Mouse (Mus musculus): Measurements from ENCODE around the gene G6pc3. TPM values are rescaled to one million over a fixed set of nuclear protein-coding genes. Genes with fewer than 3 reads are reported as not detected.
A peak's percentile ranks its signal among the peaks of the same experiment; 100 is the strongest.

G6pc3 gene
- polyA plus RNA-seq (2014; fragmentation: Nextera tagmentation; extraction: Ambion mirVana): 27.9 and 29.3 TPM in 2 replicates

DNA sequence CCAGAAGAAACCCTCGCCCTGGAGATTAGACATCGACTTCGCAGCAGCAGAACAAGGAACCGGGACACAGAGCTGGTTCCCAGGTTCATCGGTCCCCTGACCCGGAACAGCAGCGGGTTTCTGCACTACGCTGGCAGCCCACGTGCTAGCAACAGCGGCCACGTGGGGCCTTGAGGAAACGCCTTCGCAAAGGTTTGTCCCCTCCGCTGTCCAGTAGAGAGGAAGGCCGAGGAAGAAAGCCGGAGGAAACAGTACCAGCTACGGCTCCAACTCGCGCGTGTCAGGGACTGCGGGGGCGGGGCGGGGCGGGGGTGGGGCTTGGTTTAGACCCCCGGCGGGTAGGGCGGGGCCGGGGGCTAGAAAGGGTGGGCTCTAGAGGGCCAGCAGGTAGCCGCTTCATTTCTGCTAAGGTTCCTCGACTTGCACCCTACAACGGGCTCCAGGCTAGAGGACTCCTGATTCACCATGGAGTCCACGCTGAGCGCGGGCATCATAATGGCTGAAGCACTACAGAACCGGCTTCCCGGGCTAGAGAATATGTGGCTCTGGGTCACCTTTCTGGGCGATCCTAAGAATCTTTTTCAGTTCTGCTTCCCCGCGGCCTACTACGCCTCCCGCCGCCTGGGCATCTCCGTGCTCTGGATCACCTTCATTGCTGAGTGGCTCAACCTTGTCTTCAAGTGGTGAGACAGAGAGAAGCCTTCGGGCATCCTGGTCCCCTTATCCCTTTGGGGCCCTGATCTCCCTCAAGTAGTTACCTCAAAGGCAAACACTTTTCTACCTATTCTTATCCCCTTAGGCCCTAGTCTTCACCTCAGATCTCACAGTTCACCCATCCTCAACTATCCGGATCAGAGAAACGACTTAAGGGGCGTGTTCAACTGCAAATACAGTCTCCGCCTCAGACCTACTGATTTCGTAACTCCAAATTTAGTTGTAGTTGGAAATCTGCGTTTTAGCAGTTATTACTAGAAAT lies at the start of gene G6pc3:
G6pc3 (plus strand) TSS at position 160 of the 976 bp plus-strand sequence.
- peak within 1 kb of the TSS; percentile 65 for H3K27ac ChIP-seq (replicated peaks; ENCODE audit: low read depth, low read length)
- H3K4me2 ChIP-seq (ENCODE audit: low read depth, low read length): peak within 1 kb of the TSS; percentile 85

DNA sequence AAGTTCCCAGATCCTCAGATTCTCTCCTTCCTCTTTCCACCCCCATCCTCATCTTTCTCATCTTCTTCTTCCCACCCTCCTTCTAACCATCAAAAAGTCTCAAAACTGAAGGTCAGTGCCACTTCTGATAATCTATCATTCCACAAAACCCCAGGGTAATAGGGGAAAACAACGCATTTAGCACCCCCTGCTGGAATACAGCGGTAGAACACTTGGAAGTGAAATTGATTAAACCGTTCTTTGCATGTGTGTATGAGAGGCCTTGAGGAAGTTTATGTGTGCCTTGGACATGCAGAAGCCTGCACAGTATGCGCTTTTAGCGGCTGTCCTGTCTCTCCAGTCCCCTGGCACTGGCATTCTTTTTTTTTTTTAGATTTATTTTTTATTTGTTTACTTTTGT lies 48.9 kb upstream of the G6pc3 start:
- H3K36me3 ChIP-seq (ENCODE audit: control insufficient read depth, insufficient read depth, low read length): no peaks in the 10 kb centered on the region
- no peak overlapping the region for H3K9ac ChIP-seq (ENCODE audit: low read depth, low read length)
- no peak overlapping the region for H3K4me3 ChIP-seq (ENCODE audit: low read depth, low read length)
- H3K9me3 ChIP-seq (ENCODE audit: control insufficient read depth, low read length): no peaks in the 10 kb centered on the region
- H3K4me1 ChIP-seq (ENCODE audit: control insufficient read depth, insufficient read depth, low read length): no peaks in the 10 kb centered on the region
- ATAC-seq (ENCODE audit: low read depth): no peak
- DNase-seq (ENCODE audit: low spot score): peak; percentile 31
- no peak overlapping the region for H3K4me2 ChIP-seq (ENCODE audit: low read depth, low read length)
- WGBS: 5% methylated on average over 5 of the region's 5 CpGs
- H3K27me3 ChIP-seq (replicated peaks; ENCODE audit: control insufficient read depth, insufficient read depth, low read length): peaks cover 19% of the 10 kb centered on the region
- no peak overlapping the region for H3K27ac ChIP-seq (replicated peaks; ENCODE audit: low read depth, low read length)

More for the DNA sequence above, at the start of gene G6pc3:
- H3K4me3 ChIP-seq (ENCODE audit: low read depth, low read length): peak within 1 kb of the TSS; percentile 61
- WGBS: 2% methylated on average over 46 of the region's 50 CpGs
- ATAC-seq (ENCODE audit: low read depth): peak; percentile 87
- H3K9ac ChIP-seq (ENCODE audit: low read depth, low read length): peak within 1 kb of the TSS; percentile 70
- peak; percentile 96 for DNase-seq (ENCODE audit: low spot score)
- no peaks in the 10 kb centered on the region for H3K27me3 ChIP-seq (replicated peaks; ENCODE audit: control insufficient read depth, insufficient read depth, low read length)
- H3K4me1 ChIP-seq (ENCODE audit: control insufficient read depth, insufficient read depth, low read length): peaks cover 13% of the 10 kb centered on the region
- H3K36me3 ChIP-seq (ENCODE audit: control insufficient read depth, insufficient read depth, low read length): peaks cover 15% of the 10 kb centered on the region
- H3K9me3 ChIP-seq (ENCODE audit: control insufficient read depth, low read length): no peaks in the 10 kb centered on the region

DNA sequence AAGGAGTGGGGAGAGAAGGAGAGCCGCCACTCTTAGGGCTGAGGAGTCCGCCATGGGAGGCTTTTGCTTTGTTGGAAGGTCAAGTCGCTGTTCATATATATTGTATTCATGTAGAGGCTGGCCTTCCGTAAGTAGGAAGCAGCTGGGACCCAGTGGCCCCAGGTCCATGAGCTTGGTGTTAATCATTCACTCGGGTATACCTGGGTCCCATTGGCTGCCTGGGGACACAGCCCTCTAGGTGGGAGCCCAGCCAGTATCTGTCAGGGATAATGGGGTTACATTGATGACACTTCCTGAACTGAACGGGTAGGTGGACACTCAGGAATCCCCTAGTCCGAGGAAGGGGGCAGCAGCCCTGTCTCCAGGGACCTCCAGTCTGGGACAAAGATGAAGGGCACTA lies 47.1 kb upstream of the G6pc3 start:
- no peak for ATAC-seq (ENCODE audit: low read depth)
- no peaks in the 10 kb centered on the region for H3K4me1 ChIP-seq (ENCODE audit: control insufficient read depth, insufficient read depth, low read length)
- H3K36me3 ChIP-seq (ENCODE audit: control insufficient read depth, insufficient read depth, low read length): no peaks in the 10 kb centered on the region
- H3K27ac ChIP-seq (replicated peaks; ENCODE audit: low read depth, low read length): no peak overlapping the region
- 66% methylated on average over 7 of the region's 7 CpGs for WGBS
- no peak for DNase-seq (ENCODE audit: low spot score)
- no peak overlapping the region for H3K4me2 ChIP-seq (ENCODE audit: low read depth, low read length)
- H3K4me3 ChIP-seq (ENCODE audit: low read depth, low read length): no peak overlapping the region
- H3K9me3 ChIP-seq (ENCODE audit: control insufficient read depth, low read length): no peaks in the 10 kb centered on the region
- no peak overlapping the region for H3K9ac ChIP-seq (ENCODE audit: low read depth, low read length)
- H3K27me3 ChIP-seq (replicated peaks; ENCODE audit: control insufficient read depth, insufficient read depth, low read length): peaks cover 38% of the 10 kb centered on the region

DNA sequence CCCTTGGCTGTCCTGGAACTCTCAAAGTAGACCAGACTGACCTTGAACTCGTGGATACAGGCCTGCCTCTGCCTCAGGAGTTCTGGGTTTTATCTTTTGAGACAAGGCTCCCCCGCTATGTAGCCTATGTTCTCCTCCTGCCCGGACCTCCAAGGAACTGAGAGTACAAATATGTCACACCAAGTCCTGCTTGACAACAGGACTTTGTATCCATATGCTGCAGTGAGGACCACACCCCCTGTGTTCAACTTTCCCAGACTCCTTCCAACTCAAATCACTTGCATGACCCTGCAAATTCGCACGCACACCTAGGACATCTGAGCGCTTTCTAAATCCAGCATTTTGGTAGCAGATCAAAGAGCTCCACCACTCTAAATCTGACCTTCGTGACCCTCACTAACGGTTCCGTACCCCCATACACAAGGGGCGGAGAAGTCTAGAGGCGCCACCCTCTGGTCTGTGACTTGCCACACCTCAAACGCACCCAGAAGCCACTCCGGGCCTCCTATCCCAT lies 44.4 kb upstream of the G6pc3 start:
- no peak overlapping the region; the same call in 1 of the 2 replicates for H3K9ac ChIP-seq (ENCODE audit: low read depth, low read length)
- H3K36me3 ChIP-seq (ENCODE audit: control insufficient read depth, insufficient read depth, low read length): no peaks in the 10 kb centered on the region
- H3K27ac ChIP-seq (replicated peaks; ENCODE audit: low read depth, low read length): no peak overlapping the region
- H3K27me3 ChIP-seq (replicated peaks; ENCODE audit: control insufficient read depth, insufficient read depth, low read length): peaks cover 55% of the 10 kb centered on the region
- H3K4me2 ChIP-seq (ENCODE audit: low read depth, low read length): peak overlapping the region; percentile 45
- DNase-seq (ENCODE audit: low spot score) (no peak), ATAC-seq (ENCODE audit: low read depth) (no peak)
- peak overlapping the region; percentile 33 for H3K4me3 ChIP-seq (ENCODE audit: low read depth, low read length)
- H3K4me1 ChIP-seq (ENCODE audit: control insufficient read depth, insufficient read depth, low read length): no peaks in the 10 kb centered on the region
- 27% methylated on average over 13 of the region's 13 CpGs for WGBS
- no peaks in the 10 kb centered on the region for H3K9me3 ChIP-seq (ENCODE audit: control insufficient read depth, low read length)

DNA sequence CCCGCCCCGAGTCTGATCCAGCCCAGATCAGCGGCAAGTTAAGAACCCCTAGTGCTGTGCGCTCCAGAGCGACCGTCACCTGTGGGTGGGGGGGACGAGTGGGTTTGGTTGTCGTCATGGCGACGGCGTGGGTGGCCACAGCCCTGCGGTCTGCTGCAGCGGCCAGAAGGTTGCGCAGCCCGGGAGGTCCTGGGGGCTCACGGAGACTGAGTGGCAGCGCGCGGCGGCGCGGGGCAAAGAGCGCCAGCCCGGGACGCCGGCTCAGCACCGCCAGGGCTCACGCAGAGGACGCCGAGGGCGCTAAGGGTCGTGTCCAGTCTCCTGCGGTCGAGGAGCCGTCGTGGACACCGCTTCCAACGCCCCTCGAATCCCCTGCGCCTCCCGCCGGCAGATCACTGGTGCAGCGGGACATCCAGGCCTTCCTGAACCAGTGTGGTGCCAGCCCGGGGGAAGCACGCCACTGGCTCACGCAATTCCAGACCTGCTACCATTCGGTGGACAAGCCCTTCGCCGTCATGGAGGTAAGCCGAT lies 43.9 kb upstream of the G6pc3 start, which contains the start of gene Nags:
Nags (plus strand) TSS at position 43 of the 531 bp plus-strand sequence.
- Histone ChIP-seq H3K4me3 (ENCODE audit: low read depth, low read length) (peak within 1 kb of the TSS; percentile 33), H3K4me1 (ENCODE audit: control insufficient read depth, insufficient read depth, low read length) (no peaks in the 10 kb centered on the region), H3K4me2 (ENCODE audit: low read depth, low read length) (peak within 1 kb of the TSS; percentile 45), H3K9me3 (ENCODE audit: control insufficient read depth, low read length) (no peaks in the 10 kb centered on the region), H3K36me3 (ENCODE audit: control insufficient read depth, insufficient read depth, low read length) (no peaks in the 10 kb centered on the region), H3K9ac (ENCODE audit: low read depth, low read length) (no peak within 1 kb of the TSS; the same call in 1 of the 2 replicates), H3K27ac (replicated peaks; ENCODE audit: low read depth, low read length) (no peak within 1 kb of the TSS), H3K27me3 (replicated peaks; ENCODE audit: control insufficient read depth, insufficient read depth, low read length) (peaks cover 55% of the 10 kb centered on the region)
- no peak for DNase-seq (ENCODE audit: low spot score)
- WGBS: 3% methylated on average over 14 of the region's 50 CpGs
- 0 out of 2 replicates have a peak, but pooled peaks have one; percentile 20 for ATAC-seq (ENCODE audit: low read depth)

DNA sequence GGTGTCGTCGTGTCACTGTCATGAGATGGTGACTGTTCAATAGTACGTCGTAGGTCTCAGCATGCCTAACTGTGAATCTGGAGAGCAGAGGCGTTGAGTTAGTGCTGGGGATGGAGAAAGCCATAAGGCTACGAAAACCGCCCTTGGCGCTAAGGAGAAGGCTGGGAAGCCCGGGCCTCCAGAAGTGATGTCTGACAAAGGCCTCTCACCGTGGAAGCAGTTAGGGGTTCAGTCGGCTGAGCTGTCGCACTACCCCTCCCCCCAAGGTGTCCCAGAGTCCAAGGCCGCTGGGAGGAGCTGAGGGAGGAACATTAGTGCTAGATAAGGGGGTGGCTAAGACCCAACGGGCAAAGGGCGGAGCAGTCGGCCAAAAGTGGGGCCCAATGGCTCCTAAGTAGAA lies 43.4 kb upstream of the G6pc3 start:
- H3K9me3 ChIP-seq (ENCODE audit: control insufficient read depth, low read length): no peaks in the 10 kb centered on the region
- no peaks in the 10 kb centered on the region for H3K36me3 ChIP-seq (ENCODE audit: control insufficient read depth, insufficient read depth, low read length)
- peak overlapping the region; percentile 33 for H3K4me3 ChIP-seq (ENCODE audit: low read depth, low read length)
- no peak overlapping the region for H3K9ac ChIP-seq (ENCODE audit: low read depth, low read length)
- no peak for ATAC-seq (ENCODE audit: low read depth)
- H3K27ac ChIP-seq (replicated peaks; ENCODE audit: low read depth, low read length): no peak overlapping the region
- H3K4me1 ChIP-seq (ENCODE audit: control insufficient read depth, insufficient read depth, low read length): no peaks in the 10 kb centered on the region
- WGBS: 4% methylated on average over 16 of the region's 16 CpGs
- peaks cover 55% of the 10 kb centered on the region for H3K27me3 ChIP-seq (replicated peaks; ENCODE audit: control insufficient read depth, insufficient read depth, low read length)
- peak overlapping the region; percentile 45 for H3K4me2 ChIP-seq (ENCODE audit: low read depth, low read length)
- no peak for DNase-seq (ENCODE audit: low spot score)

DNA sequence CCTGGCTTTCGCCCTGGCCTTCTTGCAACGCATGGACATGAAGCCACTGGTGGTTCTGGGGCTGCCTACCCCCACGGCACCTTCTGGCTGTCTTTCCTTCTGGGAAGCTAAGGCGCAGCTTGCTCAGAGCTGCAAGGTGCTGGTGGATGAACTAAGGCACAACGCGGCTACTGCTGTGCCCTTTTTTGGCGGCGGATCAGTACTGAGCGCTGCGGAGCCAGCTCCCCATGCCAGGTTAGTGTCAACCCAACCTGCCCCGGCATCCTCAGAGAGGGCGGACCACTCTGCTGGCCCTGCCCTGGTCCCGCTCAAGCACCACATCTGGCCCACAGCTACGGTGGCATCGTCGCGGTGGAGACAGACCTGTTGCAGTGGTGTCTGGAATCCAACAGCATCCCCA lies 42.9 kb upstream of the G6pc3 start:
- Histone ChIP-seq H3K9me3 (ENCODE audit: control insufficient read depth, low read length) (no peaks in the 10 kb centered on the region), H3K36me3 (ENCODE audit: control insufficient read depth, insufficient read depth, low read length) (no peaks in the 10 kb centered on the region), H3K27ac (replicated peaks; ENCODE audit: low read depth, low read length) (no peak overlapping the region), H3K4me2 (ENCODE audit: low read depth, low read length) (no peak overlapping the region), H3K4me1 (ENCODE audit: control insufficient read depth, insufficient read depth, low read length) (no peaks in the 10 kb centered on the region), H3K9ac (ENCODE audit: low read depth, low read length) (no peak overlapping the region), H3K27me3 (replicated peaks; ENCODE audit: control insufficient read depth, insufficient read depth, low read length) (peaks cover 55% of the 10 kb centered on the region), H3K4me3 (ENCODE audit: low read depth, low read length) (peak overlapping the region; percentile 1; the same call in 1 of the 2 replicates)
- DNase-seq (ENCODE audit: low spot score): no peak
- whole genome bisulfite sequencing: 18% methylated on average over 14 of the region's 17 CpGs
- ATAC-seq (ENCODE audit: low read depth): no peak; the same call in 1 of the 2 replicates

DNA sequence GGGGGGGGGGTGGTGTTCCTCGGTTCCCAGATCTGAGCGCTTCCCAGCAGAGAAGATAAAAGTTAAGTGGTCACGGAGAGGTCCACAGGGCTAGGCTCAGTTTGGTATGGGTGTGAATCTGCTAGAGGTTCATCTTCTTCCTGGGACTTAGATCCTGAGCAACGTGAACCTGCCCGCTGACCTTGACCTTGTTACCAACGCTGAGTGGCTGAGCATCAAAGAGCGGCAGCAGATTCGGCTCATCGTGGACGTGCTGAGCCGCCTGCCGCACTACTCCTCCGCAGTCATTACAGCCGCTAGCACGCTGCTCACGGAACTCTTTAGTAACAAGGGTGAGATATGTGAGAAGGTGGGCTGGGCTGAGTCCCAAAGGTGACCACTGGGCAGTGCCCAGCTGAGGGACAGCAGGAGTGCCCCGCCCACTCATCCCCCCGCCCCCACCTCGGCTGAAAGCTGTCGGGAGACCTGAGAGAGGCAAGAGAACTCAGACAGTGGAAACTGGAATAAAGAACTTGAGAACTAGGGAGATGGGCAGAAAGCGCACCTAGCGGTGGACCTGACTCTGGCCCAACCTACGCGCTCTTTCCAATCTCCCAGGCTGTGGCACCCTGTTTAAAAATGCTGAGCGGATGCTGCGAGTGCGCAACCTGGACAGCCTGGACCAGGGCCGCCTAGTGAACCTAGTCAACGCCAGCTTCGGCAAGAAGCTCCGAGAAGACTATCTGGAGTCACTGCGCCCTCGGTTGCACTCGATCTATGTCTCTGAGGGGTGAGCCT lies 42.0 kb upstream of the G6pc3 start:
- no peaks in the 10 kb centered on the region for H3K9me3 ChIP-seq (ENCODE audit: control insufficient read depth, low read length)

More for the DNA sequence above, 42.0 kb upstream of the G6pc3 start:
- Histone ChIP-seq H3K4me1 (ENCODE audit: control insufficient read depth, insufficient read depth, low read length) (no peaks in the 10 kb centered on the region), H3K4me2 (ENCODE audit: low read depth, low read length) (peak overlapping the region; percentile 29), H3K27ac (replicated peaks; ENCODE audit: low read depth, low read length) (no peak overlapping the region), H3K36me3 (ENCODE audit: control insufficient read depth, insufficient read depth, low read length) (peaks cover 3% of the 10 kb centered on the region), H3K4me3 (ENCODE audit: low read depth, low read length) (peak overlapping the region; percentile 13; the same call in 1 of the 2 replicates), H3K27me3 (replicated peaks; ENCODE audit: control insufficient read depth, insufficient read depth, low read length) (peaks cover 55% of the 10 kb centered on the region), H3K9ac (ENCODE audit: low read depth, low read length) (no peak overlapping the region)
- WGBS: 11% methylated on average over 31 of the region's 34 CpGs
- no peak for DNase-seq (ENCODE audit: low spot score)
- no peak for ATAC-seq (ENCODE audit: low read depth)
